21 mouse cellular contexts compared by ENCODE assay signal in the genomic region with DNA sequence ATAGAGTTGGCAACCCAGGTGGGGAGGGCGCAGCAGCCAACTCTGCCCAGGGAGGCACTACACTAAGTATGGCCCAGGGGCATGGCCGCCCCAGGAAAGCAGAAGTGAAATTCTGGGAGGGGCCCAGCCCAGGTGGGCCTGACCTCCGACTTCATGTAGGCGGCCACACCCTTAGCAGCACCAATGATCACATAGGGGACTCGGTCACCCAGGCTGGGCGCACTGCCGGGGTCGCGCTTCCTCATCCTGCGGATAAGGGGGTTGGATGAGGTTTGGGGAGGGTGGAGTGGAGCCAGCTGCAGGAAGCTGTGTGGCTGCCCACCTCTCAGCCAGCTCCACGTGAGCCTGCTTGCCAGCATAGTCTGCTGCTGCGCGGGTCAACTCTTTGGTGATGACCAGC. TPM values are rescaled to one million over a fixed set of nuclear protein-coding genes. Genes with fewer than 3 reads are reported as not detected.
DNase-seq lines count a peak whose midpoint lies in the region; TF ChIP-seq lines count a peak whose summit lies in the region.
"Had no signal": no experiment of that assay in that cellular context is flagged by ENCODE, and none has a peak within 500 bp of the region (broad histone marks: within the 10 kb centered on the region; RNA-seq: fewer than 3 reads in every experiment).

No protein-coding gene starts in this region.

- peaks cover 27% of the 10 kb centered on the region for H3K4me1 ChIP-seq in cerebellum, adult 2 months (ENCODE audit: control insufficient read depth, insufficient read depth, low read length)
- H3K4me1 ChIP-seq in small intestine, adult 2 months (ENCODE audit: control insufficient read depth, insufficient read depth, insufficient read length, low read length), result peaks cover 5% of the 10 kb centered on the region; the same call in 1 of the 2 replicates
- H3K4me1 ChIP-seq: embryonic facial prominence, embryonic 10.5 days; forebrain, embryonic 13.5 days; hindbrain, embryonic 12.5 days; midbrain, embryonic 12.5 days had no signal

- TF ChIP-seq POLR2A in cerebellum, adult 2 months (IDR thresholded peaks at IDR 0.05; ENCODE audit: borderline replicate concordance, insufficient read depth, low read length), result no peak
- no peak for TF ChIP-seq POLR2A in small intestine, adult 2 months (IDR thresholded peaks at IDR 0.05; ENCODE audit: low read depth, low read length)

- H3K27me3 ChIP-seq in cerebellum, adult 2 months (ENCODE audit: control insufficient read depth, insufficient read depth, low read length), result no peaks in the 10 kb centered on the region
- H3K27me3 ChIP-seq in small intestine, adult 2 months (ENCODE audit: control insufficient read depth, insufficient read depth, low read length), result no peaks in the 10 kb centered on the region
- H3K27me3 ChIP-seq: forebrain, embryonic 13.5 days; liver, embryonic 13.5 days had no signal

- intact Hi-C loops in left cerebral cortex, postnatal 14 days (cut with DNase I), result no loop called here

- TF ChIP-seq CTCF in cerebellum, adult 2 months (IDR thresholded peaks at IDR 0.05; ENCODE audit: borderline replicate concordance, insufficient read depth, low read depth, low read length), result no peak
- no peak for TF ChIP-seq CTCF in small intestine, adult 2 months (IDR thresholded peaks at IDR 0.05; ENCODE audit: extremely low read depth, insufficient read length, insufficient replicate concordance, low read depth, low read length)

- 80% methylated on average over 13 of the region's 13 CpGs for WGBS in cerebellum, adult 2 months
- 80% methylated on average over 13 of the region's 13 CpGs for WGBS in small intestine, adult 2 months

- no peak overlapping the region for H3K27ac ChIP-seq in cerebellum, adult 2 months (ENCODE audit: insufficient read depth, low read length)
- no peak overlapping the region for H3K27ac ChIP-seq in small intestine, adult 2 months (ENCODE audit: insufficient read depth, low read depth, low read length)
- H3K27ac ChIP-seq: embryonic facial prominence, embryonic 10.5 days; forebrain, embryonic 13.5 days; heart, embryonic 13.5 days; hindbrain, embryonic 12.5 days; kidney, postnatal 0 days; layer of hippocampus, adult 2 months; liver, embryonic 13.5 days; midbrain, embryonic 12.5 days had no signal

- no peak overlapping the region for H3K4me3 ChIP-seq in cerebellum, adult 2 months (replicated peaks; ENCODE audit: insufficient read depth, low read depth, low read length)
- H3K4me3 ChIP-seq in small intestine, adult 2 months (ENCODE audit: low read depth, low read length), result 0 out of 2 replicates have a peak overlapping the region, but pooled peaks have one; percentile 8
- H3K4me3 ChIP-seq: embryonic facial prominence, embryonic 10.5 days; forebrain, embryonic 13.5 days; heart, embryonic 13.5 days; hindbrain, embryonic 12.5 days; layer of hippocampus, adult 2 months; liver, embryonic 13.5 days; midbrain, embryonic 12.5 days had no signal

- peaks cover 11% of the 10 kb centered on the region; the same call in 1 of the 2 replicates for H3K36me3 ChIP-seq in small intestine, adult 2 months (ENCODE audit: control insufficient read depth, insufficient read depth, low read length)

- DNase-seq in cerebellum, adult 9-11 months, result peak; percentile 30
- no peak for DNase-seq in cerebellum, adult 2 months
- peak; percentile 33 for DNase-seq in thymus, postnatal 14 days
- DNase-seq in thymus, postnatal 4 days, result no peak
- no peak for DNase-seq in gastrocnemius, postnatal 25 days
- no peak for DNase-seq in left cerebral cortex, adult 11 months (ENCODE audit: low spot score)
- no peak for DNase-seq in left cerebral cortex, postnatal 14 days (ENCODE audit: low spot score in 2 of 2)
- DNase-seq: adrenal gland, postnatal 36 days; cerebellum, postnatal 10 days; gastrocnemius, postnatal 36 days; liver, embryonic 13.5 days; retina, postnatal 1 day had no signal

RNA-seq across cellular contexts. Expression of gene Spib, which starts 2.4 kb away (rescaled TPM):
- polyA plus RNA-seq in cerebellum, adult 2 months (2012; rRNA removed), result 0.16 and 0.19 TPM in 2 replicates
- 8.6 and 18.7 TPM in 2 replicates for polyA plus RNA-seq in small intestine, adult 2 months (2012; rRNA removed)
- under 1 TPM in 1 of 2 experiments, not detected in 1; 0.24 TPM for total RNA-seq in gastrocnemius, postnatal 25 days (2021)
- total RNA-seq in left cerebral cortex, postnatal 14 days (2021), result under 1 TPM in 1 of 2 experiments, not detected in 1; 0.15 TPM
- total RNA-seq: gastrocnemius, postnatal 36 days had no signal
- polyA plus RNA-seq: embryonic facial prominence, embryonic 10.5 days; forebrain, embryonic 13.5 days; midbrain, embryonic 12.5 days; neural tube, embryonic 14.5 days had no signal

RNA-seq across cellular contexts. Expression of gene Mybpc2, which starts 9.8 kb away (rescaled TPM):
- polyA plus RNA-seq in cerebellum, adult 2 months (2012; rRNA removed), result 0.14 and 0.18 TPM in 2 replicates
- 0.13 TPM in 2 replicates for polyA plus RNA-seq in small intestine, adult 2 months (2012; rRNA removed)
- 1,000 to 10,000 TPM; 3,676 to 4,447 TPM for total RNA-seq in gastrocnemius, postnatal 25 days (2021)
- total RNA-seq in left cerebral cortex, postnatal 14 days (2021), result under 1 TPM in 1 of 2 experiments, not detected in 1; 0.30 TPM
- total RNA-seq: adrenal gland, postnatal 36 days; layer of hippocampus, adult 2 months had no signal
- polyA plus RNA-seq: liver, embryonic 13.5 days had no signal

RNA-seq across cellular contexts. Expression of gene Pold1, which starts 14.4 kb away (rescaled TPM):
- polyA plus RNA-seq in cerebellum, adult 2 months (2012; rRNA removed), result 21.6 and 25.1 TPM in 2 replicates
- polyA plus RNA-seq in small intestine, adult 2 months (2012; rRNA removed), result 27.3 and 46.9 TPM in 2 replicates
- total RNA-seq in gastrocnemius, postnatal 25 days (2021), result 1 to 10 TPM; 4.7 to 5.2 TPM
- 1 to 10 TPM; 4.2 to 7.0 TPM for total RNA-seq in left cerebral cortex, postnatal 14 days (2021)

RNA-seq across cellular contexts. Expression of gene Nr1h2, which starts 19.5 kb away (rescaled TPM):
- polyA plus RNA-seq in cerebellum, adult 2 months (2012; rRNA removed), result 106 and 109 TPM in 2 replicates
- polyA plus RNA-seq in small intestine, adult 2 months (2012; rRNA removed), result 174 and 295 TPM in 2 replicates
- 10 to 100 TPM; 27.0 to 29.3 TPM for total RNA-seq in gastrocnemius, postnatal 25 days (2021)
- total RNA-seq in left cerebral cortex, postnatal 14 days (2021), result 10 to 100 TPM; 51.0 to 60.7 TPM

RNA-seq across cellular contexts. Expression of gene Fam71e1, which starts 37.9 kb away (rescaled TPM):
- polyA plus RNA-seq in cerebellum, adult 2 months (2012; rRNA removed), result 32.6 and 34.0 TPM in 2 replicates
- 0.88 and 2.0 TPM in 2 replicates for polyA plus RNA-seq in small intestine, adult 2 months (2012; rRNA removed)
- total RNA-seq in gastrocnemius, postnatal 25 days (2021), result 1 to 10 TPM; 2.5 to 2.9 TPM
- total RNA-seq in left cerebral cortex, postnatal 14 days (2021), result 10 to 100 TPM; 26.5 to 32.5 TPM

Comparison
In these comparisons a context has a peak if more than half of its experiments do, and no peak if none do; other contexts are left out.
1. DNase-seq: peak in cerebellum, adult 9-11 months (single experiment) and thymus, postnatal 14 days (single experiment); none in cerebellum, adult 2 months (0 of 2), thymus, postnatal 4 days (single experiment), gastrocnemius, postnatal 25 days (single experiment), left cerebral cortex, adult 11 months (single experiment) and left cerebral cortex, postnatal 14 days (0 of 2).
2. RNA of gene Mybpc2, which starts 9.8 kb away (total RNA-seq): 3,676 to 4,447 TPM in gastrocnemius, postnatal 25 days; 0.30 TPM in left cerebral cortex, postnatal 14 days; every median in the first group is over 1,000 times any median in the second.